Mouse (Mus musculus) limb, embryonic 11.5 days (tissue): ENCODE measurements around the gene Ppil6. TPM values are rescaled to one million over a fixed set of nuclear protein-coding genes. Genes with fewer than 3 reads are reported as not detected.

Experiments
- ATAC-seq: fragments of 200-750 bp; cut with Nextera tagmentation; 2 replicates; pipeline ENCODE4 v1.8.0; 2017; ENCODE audit warnings: low read depth; ENCODE audit not compliant: insufficient number of reproducible peaks, low FRiP score, low TSS enrichment
- DNase-seq: peaks from one replicate; pipeline ENCODE4 v3.0.0-alpha.2; 2015; ENCODE audit warnings: low spot score
- H3K27ac ChIP-seq: fragments of 300-500 bp; sonication (generic); replicated peaks from 2 replicates; pipeline ENCODE4 v1.5.1; 2014; ENCODE audit warnings: low read depth, mild to moderate bottlenecking, low read length
- H3K27me3 ChIP-seq: fragments of 300-500 bp; sonication (generic); 2 replicates; pipeline ENCODE4 v1.6.1; 2014; ENCODE audit warnings: mild to moderate bottlenecking, low read length, mixed read lengths; ENCODE audit not compliant: control insufficient read depth, insufficient read depth
- H3K36me3 ChIP-seq: fragments of 300-500 bp; sonication (generic); 2 replicates; pipeline ENCODE4 v1.6.1; 2014; ENCODE audit warnings: mild to moderate bottlenecking, low read length, moderate library complexity, mixed read lengths; ENCODE audit not compliant: control insufficient read depth, insufficient read depth
- H3K4me1 ChIP-seq: fragments of 300-500 bp; sonication (generic); 2 replicates; pipeline ENCODE4 v1.6.1; 2014; ENCODE audit warnings: low read length, mixed read lengths; ENCODE audit not compliant: control insufficient read depth, insufficient read depth
- H3K4me2 ChIP-seq: fragments of 300-500 bp; sonication (generic); 2 replicates; pipeline ENCODE4 v1.6.1; 2014; ENCODE audit warnings: low read depth, mild to moderate bottlenecking, moderate library complexity; ENCODE audit not compliant: severe bottlenecking
- H3K4me3 ChIP-seq: fragments of 300-500 bp; sonication (generic); 2 replicates; pipeline ENCODE4 v1.5.1; 2014; ENCODE audit warnings: low read depth, low read length
- H3K9ac ChIP-seq: fragments of 300-500 bp; sonication (generic); 2 replicates; pipeline ENCODE4 v1.6.1; 2014; ENCODE audit warnings: mild to moderate bottlenecking, low read length
- H3K9me3 ChIP-seq: fragments of 300-500 bp; sonication (generic); 2 replicates; pipeline ENCODE4 v1.6.1; 2016; ENCODE audit warnings: low read length; ENCODE audit not compliant: control insufficient read depth
- WGBS: fragments of 180-500 bp; shearing (Covaris S2); extraction: QIAGEN DNeasy Blood & Tissue Kit; methylation state at CpG from one replicate; pipeline ENCODE4 v1.1.7; 2014; 5-methylcytosine and 5-hydroxymethylcytosine counted together
- polyA plus RNA-seq: library from polyadenylated mRNA; unstranded; fragments of >200 nt; fragmentation: Nextera tagmentation; extraction: Ambion mirVana; gene quantifications from 2 replicates; pipeline ENCODE4 v1.2.1, GENCODE M21; 2014

Ppil6 gene
- polyA plus RNA-seq, 1 experiment from 2014 or later, result 0.43 TPM

- Histone ChIP-seq H3K27ac (no peak overlapping the region), H3K4me1 (no peaks in the 10 kb centered on the region), H3K27me3 (no peaks in the 10 kb centered on the region), H3K9me3 (no peaks in the 10 kb centered on the region), H3K9ac (no peak overlapping the region), H3K36me3 (no peaks in the 10 kb centered on the region; the same call in 1 of the 2 replicates), H3K4me2 (no peak overlapping the region), H3K4me3 (no peak overlapping the region)
- WGBS, result 22% methylated on average over 2 of the region's 2 CpGs
- DNase-seq (no peak), ATAC-seq (no peak)
Observed at GRCm38 (mm10) chr10:41460501-41460900, 29.7 kb upstream of the Ppil6 start.

GRCm38 (mm10) chr10:41461057-41461722 is 29.0 kb upstream of the Ppil6 start:
- ATAC-seq (no peak), DNase-seq (no peak)
- 76% methylated on average over 3 of the region's 3 CpGs for WGBS
- no peak overlapping the region for H3K4me2 ChIP-seq
- no peak overlapping the region for H3K9ac ChIP-seq
- H3K27me3 ChIP-seq, result no peaks in the 10 kb centered on the region
- H3K4me3 ChIP-seq, result no peak overlapping the region
- no peaks in the 10 kb centered on the region for H3K9me3 ChIP-seq
- no peaks in the 10 kb centered on the region for H3K4me1 ChIP-seq
- H3K36me3 ChIP-seq, result no peaks in the 10 kb centered on the region; the same call in 1 of the 2 replicates
- H3K27ac ChIP-seq, result no peak overlapping the region

GRCm38 (mm10) chr10:41464401-41464955 is 25.8 kb upstream of the Ppil6 start:
- no peak overlapping the region for H3K4me3 ChIP-seq
- no peak overlapping the region; the same call in 1 of the 2 replicates for H3K9ac ChIP-seq
- H3K9me3 ChIP-seq, result no peaks in the 10 kb centered on the region
- H3K27ac ChIP-seq, result no peak overlapping the region
- no peaks in the 10 kb centered on the region for H3K4me1 ChIP-seq
- DNase-seq (no peak), ATAC-seq (no peak)
- 47% methylated on average over 15 of the region's 15 CpGs for WGBS
- H3K36me3 ChIP-seq, result no peaks in the 10 kb centered on the region; the same call in 1 of the 2 replicates
- no peak overlapping the region for H3K4me2 ChIP-seq
- H3K27me3 ChIP-seq, result no peaks in the 10 kb centered on the region

GRCm38 (mm10) chr10:41467325-41467724 is 22.9 kb upstream of the Ppil6 start:
- Histone ChIP-seq H3K4me2 (no peak overlapping the region), H3K36me3 (no peaks in the 10 kb centered on the region; the same call in 1 of the 2 replicates), H3K9ac (no peak overlapping the region), H3K4me3 (no peak overlapping the region), H3K27ac (no peak overlapping the region), H3K27me3 (no peaks in the 10 kb centered on the region), H3K4me1 (no peaks in the 10 kb centered on the region), H3K9me3 (no peaks in the 10 kb centered on the region)
- WGBS, result 27% methylated on average over 6 of the region's 6 CpGs
- DNase-seq (no peak), ATAC-seq (no peak)

- Histone ChIP-seq H3K9ac (no peak overlapping the region), H3K4me2 (no peak overlapping the region), H3K9me3 (no peaks in the 10 kb centered on the region), H3K4me1 (peaks cover 4% of the 10 kb centered on the region), H3K36me3 (no peaks in the 10 kb centered on the region), H3K27me3 (no peaks in the 10 kb centered on the region), H3K27ac (no peak overlapping the region), H3K4me3 (no peak overlapping the region)
- no peak for DNase-seq
- no peak for ATAC-seq
- 88% methylated on average over 3 of the region's 3 CpGs for WGBS
Observed at GRCm38 (mm10) chr10:41470693-41471092, 19.5 kb upstream of the Ppil6 start.

- no peak overlapping the region for H3K4me3 ChIP-seq
- H3K27ac ChIP-seq, result no peak overlapping the region
- H3K36me3 ChIP-seq, result no peaks in the 10 kb centered on the region
- DNase-seq (no peak), ATAC-seq (no peak)
- no peaks in the 10 kb centered on the region for H3K9me3 ChIP-seq
- peaks cover 5% of the 10 kb centered on the region for H3K4me1 ChIP-seq
- H3K4me2 ChIP-seq, result no peak overlapping the region
- no peak overlapping the region for H3K9ac ChIP-seq
- no peaks in the 10 kb centered on the region for H3K27me3 ChIP-seq
Observed at GRCm38 (mm10) chr10:41472534-41472933, 17.7 kb upstream of the Ppil6 start.

- H3K36me3 ChIP-seq, result no peaks in the 10 kb centered on the region
- H3K9me3 ChIP-seq, result no peaks in the 10 kb centered on the region
- H3K4me2 ChIP-seq, result no peak overlapping the region
- no peak overlapping the region for H3K27ac ChIP-seq
- no peak overlapping the region for H3K9ac ChIP-seq
- ATAC-seq (no peak), DNase-seq (no peak)
- H3K27me3 ChIP-seq, result no peaks in the 10 kb centered on the region
- WGBS, result 73% methylated on average over 5 of the region's 5 CpGs
- H3K4me3 ChIP-seq, result no peak overlapping the region
- peaks cover 7% of the 10 kb centered on the region for H3K4me1 ChIP-seq
Observed at GRCm38 (mm10) chr10:41472962-41473481, 17.2 kb upstream of the Ppil6 start.

- Histone ChIP-seq H3K4me2 (no peak overlapping the region), H3K9ac (no peak overlapping the region), H3K27me3 (no peaks in the 10 kb centered on the region), H3K4me1 (peaks cover 8% of the 10 kb centered on the region), H3K9me3 (no peaks in the 10 kb centered on the region), H3K36me3 (no peaks in the 10 kb centered on the region), H3K4me3 (no peak overlapping the region), H3K27ac (no peak overlapping the region)
- ATAC-seq (no peak), DNase-seq (no peak)
- WGBS, result 82% methylated on average over 6 of the region's 6 CpGs
Observed at GRCm38 (mm10) chr10:41473782-41474468, 16.3 kb upstream of the Ppil6 start.
